Mouse (Mus musculus): Measurements from ENCODE around the gene Rasl11a. TPM values are rescaled to one million over a fixed set of nuclear protein-coding genes. Genes with fewer than 3 reads are reported as not detected.

The Rasl11a gene
- 23.2 and 28.4 TPM in 2 replicates for polyA plus RNA-seq (2014; fragmentation: Nextera tagmentation; extraction: Ambion mirVana)

DNA sequence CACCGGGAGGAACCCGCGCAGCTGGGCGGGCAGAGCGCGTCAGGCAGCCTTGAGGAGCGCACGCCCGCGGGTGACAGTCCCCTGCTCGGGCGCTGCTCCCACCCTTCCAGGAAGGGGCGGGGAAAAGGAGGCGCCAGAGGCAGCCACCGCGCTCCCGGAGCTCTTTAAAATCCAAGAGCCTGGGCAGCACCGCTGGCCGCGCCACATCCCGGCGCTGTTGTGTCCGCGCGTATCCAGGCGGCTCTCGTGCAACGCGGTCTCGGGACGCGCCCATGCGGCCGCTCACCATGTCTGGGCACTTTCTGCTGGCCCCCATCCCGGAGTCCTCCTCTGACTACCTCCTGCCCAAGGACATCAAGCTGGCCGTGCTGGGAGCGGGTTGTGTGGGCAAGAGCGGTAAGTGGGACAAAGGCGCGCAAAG lies at the start of gene Rasl11a:
Gene Rasl11a, plus strand, starts transcription at position 127 of the 421 bp plus-strand sequence.
- H3K27ac ChIP-seq (ENCODE audit: low read depth, low read length): peak within 1 kb of the TSS; percentile 59
- ATAC-seq (ENCODE audit: low FRiP score) (peak; percentile 93), DNase-seq (ENCODE audit: low spot score, missing footprints) (peak; percentile 98)
- H3K36me3 ChIP-seq (ENCODE audit: control insufficient read depth, insufficient read depth, low read length): no peaks in the 10 kb centered on the region; the same call in 1 of the 2 replicates
- H3K9ac ChIP-seq (ENCODE audit: low read length): peak within 1 kb of the TSS; percentile 88
- H3K4me2 ChIP-seq: peak within 1 kb of the TSS; percentile 83
- peak within 1 kb of the TSS; percentile 69 for H3K4me3 ChIP-seq (ENCODE audit: low read depth, low read length)
- no peaks in the 10 kb centered on the region for H3K9me3 ChIP-seq (ENCODE audit: control insufficient read depth, low read length)
- WGBS: 0% methylated on average over 40 of the region's 40 CpGs
- H3K4me1 ChIP-seq (ENCODE audit: control insufficient read depth, insufficient read depth, low read length): peaks cover 4% of the 10 kb centered on the region
- H3K27me3 ChIP-seq (ENCODE audit: control insufficient read depth, insufficient read depth, low read length): no peaks in the 10 kb centered on the region

DNA sequence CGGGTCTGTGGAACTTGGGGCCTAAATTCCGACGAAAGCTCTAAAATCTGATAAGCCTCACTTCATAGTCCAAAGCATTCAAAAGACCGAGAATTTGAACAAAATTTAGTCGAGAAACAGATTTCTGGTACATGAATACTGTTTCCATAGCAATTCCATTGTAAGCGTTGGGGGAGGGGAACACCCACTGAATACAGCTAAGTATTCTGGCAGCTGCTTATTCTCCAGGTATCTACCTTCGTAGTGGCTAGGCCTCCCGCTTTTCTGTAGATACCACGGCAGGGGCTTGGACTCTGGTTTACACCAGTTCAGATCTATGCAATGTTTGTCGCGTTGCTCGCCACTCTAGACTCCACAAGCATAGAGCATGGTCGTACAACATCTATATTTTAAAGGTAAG lies 49.1 kb upstream of the Rasl11a start:
- Histone ChIP-seq H3K27ac (ENCODE audit: low read depth, low read length) (no peak overlapping the region), H3K4me1 (ENCODE audit: control insufficient read depth, insufficient read depth, low read length) (peaks cover 13% of the 10 kb centered on the region), H3K27me3 (ENCODE audit: control insufficient read depth, insufficient read depth, low read length) (no peaks in the 10 kb centered on the region), H3K4me2 (no peak overlapping the region), H3K4me3 (ENCODE audit: low read depth, low read length) (no peak overlapping the region), H3K9ac (ENCODE audit: low read length) (no peak overlapping the region), H3K9me3 (ENCODE audit: control insufficient read depth, low read length) (no peaks in the 10 kb centered on the region), H3K36me3 (ENCODE audit: control insufficient read depth, insufficient read depth, low read length) (no peaks in the 10 kb centered on the region)
- ATAC-seq (ENCODE audit: low FRiP score): no peak
- peak; percentile 75 for DNase-seq (ENCODE audit: low spot score, missing footprints)
- 72% methylated on average over 13 of the region's 13 CpGs for WGBS

DNA sequence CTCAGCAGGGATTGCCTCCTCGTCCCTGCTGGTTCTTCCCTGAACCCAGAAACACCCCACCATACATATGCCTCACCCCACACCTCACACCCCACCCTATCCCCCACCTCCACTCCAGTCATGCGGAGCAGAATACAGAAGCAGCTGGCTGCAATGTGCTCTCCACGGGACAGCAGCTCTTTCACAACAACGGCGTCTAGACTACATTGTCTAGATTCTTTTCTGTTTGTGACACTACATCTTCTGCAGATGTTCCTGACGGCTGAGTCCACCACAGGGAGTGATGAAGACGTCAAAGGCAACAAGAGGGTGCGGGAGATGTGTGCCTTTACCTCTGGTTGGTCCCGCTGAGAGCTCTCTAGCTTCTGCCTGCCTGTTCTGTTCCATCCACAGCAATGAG lies 46.8 kb upstream of the Rasl11a start:
- DNase-seq (ENCODE audit: low spot score, missing footprints): peak; percentile 49
- Histone ChIP-seq H3K9me3 (ENCODE audit: control insufficient read depth, low read length) (no peaks in the 10 kb centered on the region; the same call in 1 of the 2 replicates), H3K4me2 (no peak overlapping the region), H3K4me3 (ENCODE audit: low read depth, low read length) (no peak overlapping the region), H3K4me1 (ENCODE audit: control insufficient read depth, insufficient read depth, low read length) (peaks cover 7% of the 10 kb centered on the region), H3K36me3 (ENCODE audit: control insufficient read depth, insufficient read depth, low read length) (no peaks in the 10 kb centered on the region), H3K27ac (ENCODE audit: low read depth, low read length) (no peak overlapping the region), H3K9ac (ENCODE audit: low read length) (no peak overlapping the region), H3K27me3 (ENCODE audit: control insufficient read depth, insufficient read depth, low read length) (no peaks in the 10 kb centered on the region)
- ATAC-seq (ENCODE audit: low FRiP score): no peak
- WGBS: 53% methylated on average over 9 of the region's 9 CpGs

DNA sequence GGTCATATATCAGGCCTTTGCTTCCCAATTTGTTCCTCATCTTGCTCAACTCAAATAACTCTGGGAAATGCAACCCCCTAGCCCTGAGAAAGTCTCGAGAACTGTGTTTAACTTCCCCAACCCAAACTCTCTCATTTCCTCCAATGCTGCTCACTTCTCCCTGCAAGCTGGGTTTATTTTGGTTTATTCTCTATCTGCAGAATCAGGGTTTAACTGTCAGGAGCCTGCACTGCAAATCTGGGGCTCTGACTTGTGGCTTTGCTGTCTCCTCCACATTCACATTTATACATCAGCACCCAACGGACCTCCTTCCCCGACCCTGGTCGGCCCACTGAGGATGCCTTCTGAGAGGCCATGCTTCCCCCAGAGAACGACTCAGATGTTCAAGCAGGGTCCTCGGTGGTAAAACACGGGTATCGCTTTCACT lies 38.9 kb upstream of the Rasl11a start:
- Histone ChIP-seq H3K27me3 (ENCODE audit: control insufficient read depth, insufficient read depth, low read length) (no peaks in the 10 kb centered on the region), H3K4me1 (ENCODE audit: control insufficient read depth, insufficient read depth, low read length) (no peaks in the 10 kb centered on the region), H3K36me3 (ENCODE audit: control insufficient read depth, insufficient read depth, low read length) (no peaks in the 10 kb centered on the region), H3K4me3 (ENCODE audit: low read depth, low read length) (no peak overlapping the region), H3K9me3 (ENCODE audit: control insufficient read depth, low read length) (no peaks in the 10 kb centered on the region; the same call in 1 of the 2 replicates), H3K9ac (ENCODE audit: low read length) (no peak overlapping the region), H3K27ac (ENCODE audit: low read depth, low read length) (no peak overlapping the region), H3K4me2 (no peak overlapping the region)
- ATAC-seq (ENCODE audit: low FRiP score): no peak
- DNase-seq (ENCODE audit: low spot score, missing footprints): no peak
- 83% methylated on average over 8 of the region's 8 CpGs for WGBS

DNA sequence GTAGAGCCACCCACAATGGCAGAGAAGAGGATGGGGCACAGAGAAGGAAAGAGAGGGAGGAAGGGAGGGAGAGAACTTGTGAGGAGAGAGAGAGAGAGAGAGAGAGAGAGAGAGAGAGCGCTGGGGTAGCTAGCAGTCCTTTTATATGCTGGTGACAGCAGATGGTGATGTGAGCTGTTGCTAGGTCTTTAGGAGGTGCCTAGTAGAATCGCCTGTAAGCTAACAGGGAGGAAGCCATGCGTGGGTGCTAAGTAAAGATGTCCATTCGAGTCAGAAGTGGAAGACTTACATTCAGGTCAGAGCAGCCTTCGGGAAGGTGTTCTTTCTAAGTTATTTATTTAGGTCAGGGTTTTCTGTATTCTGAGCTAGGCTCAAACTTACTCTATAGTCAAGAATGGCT lies 34.9 kb upstream of the Rasl11a start:
- Histone ChIP-seq H3K27ac (ENCODE audit: low read depth, low read length) (no peak overlapping the region), H3K9ac (ENCODE audit: low read length) (no peak overlapping the region), H3K4me1 (ENCODE audit: control insufficient read depth, insufficient read depth, low read length) (no peaks in the 10 kb centered on the region), H3K4me3 (ENCODE audit: low read depth, low read length) (no peak overlapping the region), H3K36me3 (ENCODE audit: control insufficient read depth, insufficient read depth, low read length) (no peaks in the 10 kb centered on the region), H3K9me3 (ENCODE audit: control insufficient read depth, low read length) (no peaks in the 10 kb centered on the region), H3K4me2 (no peak overlapping the region), H3K27me3 (ENCODE audit: control insufficient read depth, insufficient read depth, low read length) (no peaks in the 10 kb centered on the region)
- ATAC-seq (ENCODE audit: low FRiP score) (no peak), DNase-seq (ENCODE audit: low spot score, missing footprints) (no peak)
- WGBS: 78% methylated on average over 5 of the region's 5 CpGs

DNA sequence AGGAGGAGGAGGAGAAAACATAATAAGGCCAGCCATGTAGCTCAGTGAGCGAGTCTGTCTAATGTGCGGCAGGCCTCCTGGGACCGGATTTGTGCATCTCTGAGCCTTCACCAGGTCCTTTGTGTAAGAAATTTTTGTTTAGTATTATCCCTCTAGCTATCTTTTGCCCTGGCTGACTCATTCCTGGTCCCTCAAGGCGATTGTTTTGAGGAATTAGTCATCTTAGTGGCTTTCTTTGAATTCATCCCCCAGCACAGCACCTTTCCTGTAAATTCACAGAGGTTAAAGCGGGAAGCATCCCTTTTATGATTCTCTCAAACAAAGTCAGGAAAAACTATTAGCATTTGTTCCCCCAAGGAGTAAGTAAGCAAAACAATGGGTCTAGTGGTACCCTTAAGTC lies 32.0 kb upstream of the Rasl11a start:
- no peak for DNase-seq (ENCODE audit: low spot score, missing footprints)
- no peaks in the 10 kb centered on the region for H3K4me1 ChIP-seq (ENCODE audit: control insufficient read depth, insufficient read depth, low read length)
- H3K27me3 ChIP-seq (ENCODE audit: control insufficient read depth, insufficient read depth, low read length): no peaks in the 10 kb centered on the region
- H3K27ac ChIP-seq (ENCODE audit: low read depth, low read length): no peak overlapping the region
- H3K9me3 ChIP-seq (ENCODE audit: control insufficient read depth, low read length): no peaks in the 10 kb centered on the region
- no peak for ATAC-seq (ENCODE audit: low FRiP score)
- no peaks in the 10 kb centered on the region for H3K36me3 ChIP-seq (ENCODE audit: control insufficient read depth, insufficient read depth, low read length)
- H3K4me3 ChIP-seq (ENCODE audit: low read depth, low read length): no peak overlapping the region
- 90% methylated on average over 5 of the region's 5 CpGs for WGBS
- no peak overlapping the region for H3K4me2 ChIP-seq
- H3K9ac ChIP-seq (ENCODE audit: low read length): no peak overlapping the region

DNA sequence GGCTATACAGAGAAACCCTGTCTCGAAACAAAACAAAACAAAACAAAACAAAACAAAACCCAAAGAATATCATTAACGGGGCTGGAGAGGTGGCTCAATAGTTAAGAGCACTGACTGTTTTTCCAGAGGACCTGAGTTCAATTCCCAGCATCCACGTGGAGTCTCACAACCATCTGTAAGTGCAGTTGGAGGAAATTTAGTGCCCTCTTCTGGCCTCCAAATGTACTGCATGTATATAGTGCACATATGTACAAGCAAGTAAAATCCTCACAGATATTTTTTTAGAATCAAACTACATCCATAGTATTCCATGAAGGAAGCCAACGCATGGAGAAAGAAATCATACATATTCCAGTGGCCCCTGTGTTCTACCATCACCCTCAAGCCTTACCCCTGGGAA lies 31.4 kb upstream of the Rasl11a start:
- no peaks in the 10 kb centered on the region for H3K27me3 ChIP-seq (ENCODE audit: control insufficient read depth, insufficient read depth, low read length)
- ATAC-seq (ENCODE audit: low FRiP score): no peak
- DNase-seq (ENCODE audit: low spot score, missing footprints): no peak
- no peaks in the 10 kb centered on the region for H3K9me3 ChIP-seq (ENCODE audit: control insufficient read depth, low read length)
- H3K4me2 ChIP-seq: no peak overlapping the region
- H3K36me3 ChIP-seq (ENCODE audit: control insufficient read depth, insufficient read depth, low read length): no peaks in the 10 kb centered on the region
- no peak overlapping the region for H3K4me3 ChIP-seq (ENCODE audit: low read depth, low read length)
- no peak overlapping the region for H3K27ac ChIP-seq (ENCODE audit: low read depth, low read length)
- H3K4me1 ChIP-seq (ENCODE audit: control insufficient read depth, insufficient read depth, low read length): no peaks in the 10 kb centered on the region
- no peak overlapping the region for H3K9ac ChIP-seq (ENCODE audit: low read length)
- 84% methylated on average over 4 of the region's 4 CpGs for WGBS

DNA sequence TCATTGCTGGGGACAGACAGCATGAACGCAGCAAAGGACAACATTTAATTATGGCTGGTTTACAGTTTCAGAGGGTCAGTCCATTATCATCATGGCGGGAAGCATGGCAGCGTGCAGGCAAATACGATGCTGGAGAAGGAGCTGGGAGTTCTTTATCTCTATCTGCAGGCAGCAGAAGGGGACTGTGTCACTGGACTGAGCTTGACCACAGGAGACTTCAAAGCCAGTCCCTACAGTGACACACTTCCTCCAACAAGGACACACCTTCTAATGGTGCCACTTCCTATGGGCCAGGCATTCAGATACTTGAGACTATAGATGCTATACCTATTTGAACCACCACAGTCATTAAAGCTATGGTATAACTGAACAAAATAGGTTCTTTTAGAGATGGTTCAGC lies 29.5 kb upstream of the Rasl11a start:
- Histone ChIP-seq H3K9me3 (ENCODE audit: control insufficient read depth, low read length) (no peaks in the 10 kb centered on the region), H3K9ac (ENCODE audit: low read length) (no peak overlapping the region), H3K4me1 (ENCODE audit: control insufficient read depth, insufficient read depth, low read length) (no peaks in the 10 kb centered on the region), H3K27me3 (ENCODE audit: control insufficient read depth, insufficient read depth, low read length) (no peaks in the 10 kb centered on the region), H3K4me3 (ENCODE audit: low read depth, low read length) (no peak overlapping the region), H3K36me3 (ENCODE audit: control insufficient read depth, insufficient read depth, low read length) (no peaks in the 10 kb centered on the region), H3K27ac (ENCODE audit: low read depth, low read length) (no peak overlapping the region), H3K4me2 (no peak overlapping the region)
- ATAC-seq (ENCODE audit: low FRiP score): no peak
- 92% methylated on average over 4 of the region's 4 CpGs for WGBS
- no peak for DNase-seq (ENCODE audit: low spot score, missing footprints)

DNA sequence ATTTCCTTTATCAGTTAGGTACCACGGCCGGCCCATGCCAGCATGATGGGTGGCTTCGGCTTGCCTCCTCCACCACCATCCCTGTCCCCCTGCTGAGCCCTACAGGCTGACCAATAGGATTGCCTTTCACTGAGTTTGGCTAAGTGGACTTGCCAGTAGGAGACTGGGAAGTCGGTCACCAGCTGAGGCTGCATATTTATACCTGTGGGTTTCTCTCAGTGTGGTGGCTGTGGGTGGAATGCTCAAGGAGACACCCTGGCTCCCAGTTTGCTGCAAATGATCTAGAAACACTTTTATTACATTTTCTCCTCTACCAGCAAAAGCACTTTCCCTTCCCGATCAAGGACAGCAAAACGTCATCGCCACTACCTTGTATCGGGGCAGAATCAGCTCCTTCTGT lies 27.3 kb upstream of the Rasl11a start:
- Histone ChIP-seq H3K9me3 (ENCODE audit: control insufficient read depth, low read length) (no peaks in the 10 kb centered on the region), H3K27ac (ENCODE audit: low read depth, low read length) (no peak overlapping the region), H3K4me3 (ENCODE audit: low read depth, low read length) (no peak overlapping the region), H3K27me3 (ENCODE audit: control insufficient read depth, insufficient read depth, low read length) (no peaks in the 10 kb centered on the region), H3K9ac (ENCODE audit: low read length) (no peak overlapping the region), H3K4me2 (no peak overlapping the region), H3K36me3 (ENCODE audit: control insufficient read depth, insufficient read depth, low read length) (no peaks in the 10 kb centered on the region), H3K4me1 (ENCODE audit: control insufficient read depth, insufficient read depth, low read length) (no peaks in the 10 kb centered on the region)
- 86% methylated on average over 8 of the region's 8 CpGs for WGBS
- ATAC-seq (ENCODE audit: low FRiP score) (no peak), DNase-seq (ENCODE audit: low spot score, missing footprints) (no peak)
